Mouse (Mus musculus) spleen, adult 18-20 months (tissue): Measurements from ENCODE around the gene Tmtc1.

ENCODE experiments used
- DNase-seq, 2 experiments: peaks; one replicate each; pipeline ENCODE4 v3.0.0; 2022; ENCODE audit warnings: mixed read lengths in 2 of 2

Tmtc1 gene

GRCm38 (mm10) chr6:148234105-148234828 is 209.9 kb downstream of the Tmtc1 start:
- DNase-seq: no peak

- no peak for DNase-seq
Observed at GRCm38 (mm10) chr6:148227542-148227941, 216.6 kb downstream of the Tmtc1 start.

GRCm38 (mm10) chr6:148222686-148223085 is 221.5 kb downstream of the Tmtc1 start:
- no peak for DNase-seq

DNA sequence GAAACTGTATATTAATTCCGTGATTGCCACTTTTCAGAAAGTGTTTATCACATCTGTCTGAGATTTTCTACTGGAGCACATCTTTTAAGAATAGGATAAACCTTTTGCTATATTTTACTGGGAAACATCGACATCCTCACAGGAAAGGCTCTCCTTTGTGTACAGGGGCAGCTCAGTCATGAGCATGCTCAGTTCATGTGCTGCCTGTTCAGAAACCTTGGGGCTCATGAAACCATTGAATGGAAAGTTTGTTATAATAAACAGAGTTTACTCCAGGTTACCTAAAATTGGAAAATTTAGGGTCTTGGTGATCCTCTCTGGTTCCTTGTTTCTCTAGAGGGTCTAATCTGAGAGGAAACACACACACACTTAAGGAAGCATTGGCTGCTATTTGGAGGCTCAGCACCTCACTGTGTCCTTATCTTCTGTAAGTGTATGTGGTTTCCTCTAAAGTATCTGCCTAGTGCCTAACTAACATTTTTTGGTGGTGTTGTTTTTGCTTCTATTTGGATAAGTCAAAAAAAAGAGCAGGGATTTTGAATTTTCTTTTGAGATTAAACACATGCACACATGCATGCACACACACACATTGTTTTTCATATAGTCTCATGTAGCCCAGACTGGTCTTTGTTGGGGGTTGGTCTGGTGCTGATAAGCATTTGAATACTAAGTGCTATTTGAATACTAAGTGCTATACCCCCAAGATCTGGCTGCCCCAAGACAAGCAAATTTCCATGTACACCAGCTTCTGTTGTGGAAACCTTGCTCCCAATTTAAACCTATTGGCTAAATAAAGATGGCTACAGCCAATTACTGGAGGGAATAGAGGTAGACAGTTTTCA is 225.7 kb downstream of the Tmtc1 start:
- no peak for DNase-seq

DNA sequence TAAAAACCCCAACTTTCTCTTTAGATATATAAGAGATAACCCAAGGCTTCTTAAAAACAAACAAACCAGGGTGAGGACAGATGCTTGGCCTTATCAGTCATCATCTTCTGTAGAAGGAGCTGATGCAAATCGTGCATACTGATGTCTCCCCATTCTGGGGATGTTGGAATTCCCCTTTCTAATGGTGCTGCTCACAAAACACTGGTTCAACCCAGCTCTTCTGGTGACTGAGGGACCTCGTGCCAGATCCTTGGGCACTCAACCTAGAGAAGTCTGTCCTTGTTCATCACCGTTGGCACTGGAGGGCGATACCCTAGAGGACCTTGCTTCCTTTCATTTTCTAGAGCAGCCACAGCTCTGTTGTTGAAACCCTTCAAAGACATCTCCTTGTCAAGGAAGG is 227.4 kb downstream of the Tmtc1 start:
- DNase-seq: no peak

- DNase-seq: peak in 1 of 2 experiments; percentile 47
Observed at GRCm38 (mm10) chr6:148214765-148215164, 229.4 kb downstream of the Tmtc1 start.

- DNase-seq: peak; percentile 92 to 94
Observed at GRCm38 (mm10) chr6:148211897-148212680, 232.1 kb downstream of the Tmtc1 start, which contains the start of gene Ergic2. Gene Ergic2 (minus strand): TSS chr6:148212374.

DNA sequence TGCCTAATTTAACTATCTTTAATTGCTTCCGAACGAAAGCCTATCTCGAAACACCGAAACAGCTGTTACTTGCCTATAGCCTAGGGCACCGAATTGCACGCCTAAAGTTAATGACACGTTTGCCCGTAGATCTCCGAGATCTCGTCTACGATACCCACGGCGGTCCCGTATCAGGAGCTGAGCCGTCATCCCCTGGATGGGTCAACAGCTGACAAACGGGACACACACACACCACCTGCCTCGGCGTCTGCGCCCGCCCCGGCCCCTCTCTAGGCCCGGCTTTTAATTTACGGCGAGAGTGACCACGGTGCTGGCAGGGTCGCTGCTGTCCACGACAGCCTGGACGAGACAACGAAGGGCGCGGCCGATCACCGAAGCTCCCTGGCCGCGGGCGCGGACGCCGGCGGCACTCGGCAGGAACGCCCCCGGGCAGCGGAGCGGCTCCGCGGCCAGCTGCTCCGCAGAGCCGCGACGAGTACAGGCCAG is 232.8 kb downstream of the Tmtc1 start:
- DNase-seq: no peak

GRCm38 (mm10) chr6:148207522-148207921 is 236.7 kb downstream of the Tmtc1 start:
- DNase-seq: no peak

- DNase-seq: no peak
Observed at GRCm38 (mm10) chr6:148205134-148205533, 239.1 kb downstream of the Tmtc1 start.

GRCm38 (mm10) chr6:148199729-148200128 is 244.5 kb downstream of the Tmtc1 start:
- no peak for DNase-seq

- DNase-seq: no peak
Observed at GRCm38 (mm10) chr6:148199177-148199576, 245.0 kb downstream of the Tmtc1 start.

- no peak for DNase-seq
Observed at GRCm38 (mm10) chr6:148193972-148194701, 250.1 kb downstream of the Tmtc1 start.

DNA sequence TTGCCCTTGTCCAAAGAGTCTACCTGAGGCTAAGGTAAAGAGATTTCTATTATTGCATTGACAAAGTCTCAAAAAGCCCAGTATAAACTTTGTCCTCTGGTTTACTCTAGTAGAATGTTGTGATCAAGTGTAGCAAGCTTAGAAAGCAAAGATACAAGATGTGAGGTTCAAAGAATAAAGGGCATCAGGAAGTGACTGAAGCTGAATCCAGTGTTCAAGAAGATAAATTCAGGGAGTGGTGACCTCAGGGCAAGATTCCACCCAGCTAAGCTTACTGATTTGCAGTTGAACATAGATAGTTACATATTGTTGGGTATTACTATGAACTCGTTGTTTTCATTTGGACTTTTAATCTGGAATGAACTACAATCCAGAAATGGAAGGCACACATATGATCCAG is 258.5 kb downstream of the Tmtc1 start:
- DNase-seq: no peak
